Mouse (Mus musculus): ENCODE data around the gene Frat2. TPM values are rescaled to one million over a fixed set of nuclear protein-coding genes. Genes with fewer than 3 reads are reported as not detected.
"Not testable (repeated sequence)": the region's sequence is repeated elsewhere in the genome, so short reads cannot be mapped to it uniquely, and the experiment has no call there.

Frat2 gene
- polyA plus RNA-seq, 1 experiment from 2014 or later = 7.2 TPM

- DNase-seq (ENCODE audit: low spot score) = no peak
- no peak for TF ChIP-seq CTCF (IDR thresholded peaks at IDR 0.05; ENCODE audit: low read depth)
- Histone ChIP-seq H3K9me3 (replicated peaks; ENCODE audit: low read length) (no peaks in the 10 kb centered on the region), H3K36me3 (ENCODE audit: insufficient read depth, low read length) (no peaks in the 10 kb centered on the region), H3K4me3 (replicated peaks; ENCODE audit: low read depth, low read length) (no peak overlapping the region), H3K27ac (no peak overlapping the region), H3K27me3 (ENCODE audit: insufficient read depth, low read length) (no peaks in the 10 kb centered on the region), H3K4me1 (replicated peaks; ENCODE audit: insufficient read depth, low read length) (no peaks in the 10 kb centered on the region), H3K9ac (ENCODE audit: low read depth, low read length) (no peak overlapping the region), H3K4me2 (ENCODE audit: low read length) (no peak overlapping the region)
- 71% methylated on average over 5 of the region's 5 CpGs for whole genome bisulfite sequencing
- no peak for ATAC-seq (replicated peaks; ENCODE audit: low FRiP score, low read depth)
Measured at GRCm38 (mm10) chr19:41857086-41857762, 9.3 kb upstream of the Frat2 start.

GRCm38 (mm10) chr19:41852423-41852822 is 4.5 kb upstream of the Frat2 start:
- H3K4me2 ChIP-seq (ENCODE audit: low read length) = no peak overlapping the region
- no peaks in the 10 kb centered on the region for H3K27me3 ChIP-seq (ENCODE audit: insufficient read depth, low read length)
- H3K4me1 ChIP-seq (replicated peaks; ENCODE audit: insufficient read depth, low read length) = peaks cover 15% of the 10 kb centered on the region
- no peak overlapping the region for H3K27ac ChIP-seq
- H3K9ac ChIP-seq (ENCODE audit: low read depth, low read length) = no peak overlapping the region
- ATAC-seq (replicated peaks; ENCODE audit: low FRiP score, low read depth) (no peak), DNase-seq (ENCODE audit: low spot score) (no peak)
- no peaks in the 10 kb centered on the region for H3K36me3 ChIP-seq (ENCODE audit: insufficient read depth, low read length)
- 88% methylated on average over 4 of the region's 4 CpGs for WGBS
- no peak overlapping the region for H3K4me3 ChIP-seq (replicated peaks; ENCODE audit: low read depth, low read length)
- no peaks in the 10 kb centered on the region for H3K9me3 ChIP-seq (replicated peaks; ENCODE audit: low read length)
- no peak for TF ChIP-seq CTCF (IDR thresholded peaks at IDR 0.05; ENCODE audit: low read depth)

DNA sequence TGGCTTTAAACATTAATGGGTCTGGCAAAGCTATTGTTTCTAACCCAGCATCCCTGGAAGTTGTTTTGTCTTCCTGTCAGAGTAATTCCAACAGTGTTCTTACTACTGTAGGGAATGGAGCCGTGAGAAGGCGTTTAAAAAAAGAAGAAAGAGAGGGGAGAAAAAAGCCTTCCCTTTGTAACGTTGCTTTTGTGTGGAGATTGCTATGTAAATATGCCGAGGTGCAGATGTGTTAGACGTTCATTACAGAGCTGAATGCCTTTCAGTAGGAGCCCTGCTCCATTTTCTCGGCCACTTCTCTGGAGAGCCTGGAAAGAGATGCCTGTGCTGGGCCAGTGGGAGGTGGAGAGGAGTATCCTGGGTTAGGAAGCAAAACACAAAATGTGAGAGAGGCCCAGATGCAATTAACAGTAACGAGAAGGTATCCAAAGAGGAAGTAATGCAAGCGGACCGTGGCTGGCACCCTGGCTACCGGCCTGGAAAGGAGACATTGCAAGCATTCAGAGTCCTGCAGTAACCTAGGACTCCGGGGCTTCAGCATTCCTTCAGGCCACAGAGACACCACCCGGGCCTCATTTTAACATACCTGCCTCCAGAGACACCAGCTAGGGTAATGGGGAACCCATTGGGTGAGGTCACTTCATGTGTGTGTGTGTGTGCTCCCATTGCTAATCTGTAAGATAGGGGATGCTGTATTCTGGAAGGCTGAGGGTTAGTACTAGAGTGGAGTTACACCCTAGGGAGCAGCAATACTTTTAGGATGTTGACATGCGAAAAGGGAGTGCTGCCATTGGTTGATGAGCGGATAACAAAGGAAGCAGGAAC is 3.0 kb upstream of the Frat2 start:
- 16% methylated on average over 14 of the region's 14 CpGs for WGBS
- peaks cover 19% of the 10 kb centered on the region for H3K4me1 ChIP-seq (replicated peaks; ENCODE audit: insufficient read depth, low read length)
- no peaks in the 10 kb centered on the region for H3K36me3 ChIP-seq (ENCODE audit: insufficient read depth, low read length)
- H3K9ac ChIP-seq (ENCODE audit: low read depth, low read length) = no peak overlapping the region
- H3K27ac ChIP-seq = peak overlapping the region; percentile 83
- H3K27me3 ChIP-seq (ENCODE audit: insufficient read depth, low read length) = no peaks in the 10 kb centered on the region
- no peak overlapping the region for H3K4me3 ChIP-seq (replicated peaks; ENCODE audit: low read depth, low read length)
- H3K4me2 ChIP-seq (ENCODE audit: low read length) = peak overlapping the region; percentile 11; the same call in 1 of the 2 replicates
- no peak for TF ChIP-seq CTCF (IDR thresholded peaks at IDR 0.05; ENCODE audit: low read depth)
- DNase-seq (ENCODE audit: low spot score) (peak; percentile 71), ATAC-seq (replicated peaks; ENCODE audit: low FRiP score, low read depth) (no peak)
- H3K9me3 ChIP-seq (replicated peaks; ENCODE audit: low read length) = no peaks in the 10 kb centered on the region

DNA sequence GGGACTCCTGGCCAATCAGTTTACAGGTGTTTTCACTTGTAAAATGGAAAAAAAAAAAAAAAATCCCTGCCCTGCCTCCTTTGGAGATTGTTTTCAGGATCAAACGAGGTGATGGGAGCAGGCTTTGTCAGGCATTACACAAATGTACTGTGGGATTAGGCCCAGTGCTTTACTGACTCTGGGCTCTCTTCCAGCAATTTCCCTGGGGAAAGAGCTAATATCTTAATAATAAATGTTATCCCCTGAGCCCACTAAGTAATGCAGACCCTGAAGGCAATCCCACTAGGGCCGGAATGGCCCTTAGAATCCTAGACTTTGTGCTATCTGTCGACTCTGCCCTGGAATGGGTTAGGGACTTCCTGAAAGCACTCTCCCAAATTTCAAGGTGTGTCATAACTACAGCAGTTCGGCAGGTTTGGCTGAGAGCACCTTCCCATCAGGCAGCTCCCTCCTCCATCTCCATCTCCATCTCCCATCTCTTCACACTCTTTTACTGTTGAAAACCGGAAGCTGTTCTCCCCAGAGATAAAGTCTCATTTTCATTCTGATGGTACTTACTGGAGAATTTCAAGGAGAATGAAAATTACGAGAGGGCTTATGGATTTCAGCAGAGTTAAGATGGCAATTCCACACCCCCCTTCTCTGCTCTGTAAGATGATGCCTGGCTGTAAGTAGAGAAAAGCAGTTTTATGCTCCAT is 2.2 kb upstream of the Frat2 start:
- no peaks in the 10 kb centered on the region for H3K27me3 ChIP-seq (ENCODE audit: insufficient read depth, low read length)
- WGBS = 21% methylated on average over 6 of the region's 6 CpGs
- H3K4me2 ChIP-seq (ENCODE audit: low read length) = peak overlapping the region; percentile 11; the same call in 1 of the 2 replicates
- no peak overlapping the region for H3K9ac ChIP-seq (ENCODE audit: low read depth, low read length)
- ATAC-seq (replicated peaks; ENCODE audit: low FRiP score, low read depth) = no peak
- H3K27ac ChIP-seq = 0 out of 2 replicates have a peak overlapping the region, but pooled peaks have one; percentile 83
- TF ChIP-seq CTCF (IDR thresholded peaks at IDR 0.05; ENCODE audit: low read depth) = no peak
- H3K4me3 ChIP-seq (replicated peaks; ENCODE audit: low read depth, low read length) = no peak overlapping the region
- no peaks in the 10 kb centered on the region for H3K9me3 ChIP-seq (replicated peaks; ENCODE audit: low read length)
- H3K4me1 ChIP-seq (replicated peaks; ENCODE audit: insufficient read depth, low read length) = peaks cover 19% of the 10 kb centered on the region
- DNase-seq (ENCODE audit: low spot score) = no peak
- no peaks in the 10 kb centered on the region for H3K36me3 ChIP-seq (ENCODE audit: insufficient read depth, low read length)

- peak overlapping the region; percentile 94 for H3K27ac ChIP-seq
- WGBS = 0% methylated on average over 47 of the region's 53 CpGs
- peak overlapping the region; percentile 78 for H3K4me3 ChIP-seq (replicated peaks; ENCODE audit: low read depth, low read length)
- H3K27me3 ChIP-seq (ENCODE audit: insufficient read depth, low read length); H3K9me3 ChIP-seq (replicated peaks; ENCODE audit: low read length); H3K36me3 ChIP-seq (ENCODE audit: insufficient read depth, low read length): not testable (repeated sequence)
- ATAC-seq (replicated peaks; ENCODE audit: low FRiP score, low read depth) (peak; percentile 44), DNase-seq (ENCODE audit: low spot score) (peak; percentile 59)
- H3K9ac ChIP-seq (ENCODE audit: low read depth, low read length) = peak overlapping the region; percentile 86
- H3K4me1 ChIP-seq (replicated peaks; ENCODE audit: insufficient read depth, low read length) = peaks cover 19% of the 10 kb centered on the region
- H3K4me2 ChIP-seq (ENCODE audit: low read length) = peak overlapping the region; percentile 97
Measured at GRCm38 (mm10) chr19:41847614-41847991, 329 bp downstream of the Frat2 start.

DNA sequence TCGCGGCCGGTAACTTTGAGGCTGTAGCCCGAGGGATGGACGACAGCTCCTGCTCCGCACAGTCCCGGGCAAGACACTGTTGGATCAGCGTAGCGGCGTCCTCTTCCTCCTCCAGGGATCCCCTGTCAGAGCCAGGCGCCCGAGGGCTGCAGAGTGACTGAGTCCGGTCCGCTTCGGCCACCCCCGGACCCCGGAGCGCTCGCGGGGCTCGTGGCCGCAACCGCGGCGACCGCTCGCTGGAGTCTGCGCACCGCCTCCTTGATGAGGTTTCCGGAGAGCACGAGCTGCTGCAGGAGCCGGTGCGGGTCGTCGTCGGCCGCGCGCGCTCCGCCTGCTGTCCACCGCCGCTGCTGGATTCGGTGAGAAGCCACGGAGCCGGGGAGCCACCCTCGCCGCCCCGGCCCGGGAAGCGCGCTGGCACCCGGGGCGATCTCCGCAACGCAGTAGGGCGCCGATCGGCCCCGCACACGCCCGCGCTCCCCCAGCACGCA is 796 bp downstream of the Frat2 start:
- Histone ChIP-seq H3K36me3 (ENCODE audit: insufficient read depth, low read length) (no peaks in the 10 kb centered on the region), H3K4me1 (replicated peaks; ENCODE audit: insufficient read depth, low read length) (peaks cover 19% of the 10 kb centered on the region), H3K9me3 (replicated peaks; ENCODE audit: low read length) (no peaks in the 10 kb centered on the region), H3K27me3 (ENCODE audit: insufficient read depth, low read length) (no peaks in the 10 kb centered on the region), H3K4me2 (ENCODE audit: low read length) (peak overlapping the region; percentile 97), H3K27ac (peak overlapping the region; percentile 94), H3K4me3 (replicated peaks; ENCODE audit: low read depth, low read length) (peak overlapping the region; percentile 78), H3K9ac (ENCODE audit: low read depth, low read length) (peak overlapping the region; percentile 86)
- WGBS = under 1% methylated on average over 64 of the region's 64 CpGs
- DNase-seq (ENCODE audit: low spot score) (peak; percentile 54), ATAC-seq (replicated peaks; ENCODE audit: low FRiP score, low read depth) (peak; percentile 5; the same call in 1 of the 2 replicates)
- no peak for TF ChIP-seq CTCF (IDR thresholded peaks at IDR 0.05; ENCODE audit: low read depth)

Data from kidney, postnatal 0 days (tissue).